Comparison of ENCODE assay signal across 8 mouse cellular contexts in genomic region chr16:21294677-21295411, GRCm38 (mm10).
DNase-seq lines count a peak whose midpoint lies in the region; ATAC-seq lines count a peak whose summit lies in the region.

No protein-coding gene starts in this region.

- no peak overlapping the region for H3K27ac ChIP-seq in forebrain, embryonic 14.5 days (ENCODE audit: low read depth, low read length)
- H3K27ac ChIP-seq in forebrain, embryonic 15.5 days (replicated peaks): no peak overlapping the region
- H3K27ac ChIP-seq in embryonic facial prominence, embryonic 10.5 days (replicated peaks): peak overlapping the region; percentile 60
- H3K27ac ChIP-seq in heart, embryonic 16.5 days (ENCODE audit: low read length): peak overlapping the region; percentile 71
- H3K27ac ChIP-seq in liver, embryonic 11.5 days (ENCODE audit: low read depth, low read length): no peak overlapping the region

- H3K9ac ChIP-seq in forebrain, embryonic 14.5 days (ENCODE audit: low read length): no peak overlapping the region
- H3K9ac ChIP-seq in forebrain, embryonic 15.5 days (replicated peaks): no peak overlapping the region
- H3K9ac ChIP-seq in heart, embryonic 16.5 days (ENCODE audit: low read length): no peak overlapping the region
- no peak overlapping the region for H3K9ac ChIP-seq in liver, embryonic 11.5 days (ENCODE audit: low read depth, low read length)

- H3K27me3 ChIP-seq in forebrain, embryonic 14.5 days (replicated peaks; ENCODE audit: control insufficient read depth, insufficient read depth, low read length): no peaks in the 10 kb centered on the region
- H3K27me3 ChIP-seq in forebrain, embryonic 15.5 days: no peaks in the 10 kb centered on the region
- peaks cover 9% of the 10 kb centered on the region; the same call in 1 of the 2 replicates for H3K27me3 ChIP-seq in embryonic facial prominence, embryonic 10.5 days (replicated peaks; ENCODE audit: low read depth, poor library complexity, severe bottlenecking)
- no peaks in the 10 kb centered on the region for H3K27me3 ChIP-seq in heart, embryonic 16.5 days (ENCODE audit: control insufficient read depth, insufficient read depth, low read length)
- no peaks in the 10 kb centered on the region; the same call in 1 of the 2 replicates for H3K27me3 ChIP-seq in liver, embryonic 11.5 days (replicated peaks; ENCODE audit: control insufficient read depth, insufficient read depth, low read length)

- 30% methylated on average over 9 of the region's 9 CpGs for WGBS in forebrain, embryonic 14.5 days
- WGBS in forebrain, embryonic 15.5 days: 34% methylated on average over 9 of the region's 9 CpGs
- 34% methylated on average over 9 of the region's 9 CpGs for WGBS in embryonic facial prominence, embryonic 10.5 days
- WGBS in heart, embryonic 16.5 days: 17% methylated on average over 9 of the region's 9 CpGs
- WGBS in liver, embryonic 11.5 days: 33% methylated on average over 9 of the region's 9 CpGs

- ATAC-seq in forebrain, embryonic 14.5 days: no peak
- no peak for ATAC-seq in forebrain, embryonic 15.5 days (replicated peaks)
- ATAC-seq in heart, embryonic 16.5 days (replicated peaks; ENCODE audit: extremely low read depth, insufficient read depth, low FRiP score): peak; percentile 66
- ATAC-seq in liver, embryonic 11.5 days (replicated peaks; ENCODE audit: low FRiP score): no peak

- H3K4me3 ChIP-seq in forebrain, embryonic 14.5 days (ENCODE audit: low read depth, low read length): no peak overlapping the region
- no peak overlapping the region for H3K4me3 ChIP-seq in forebrain, embryonic 15.5 days
- no peak overlapping the region for H3K4me3 ChIP-seq in embryonic facial prominence, embryonic 10.5 days
- no peak overlapping the region for H3K4me3 ChIP-seq in heart, embryonic 16.5 days (ENCODE audit: low read length)
- H3K4me3 ChIP-seq in liver, embryonic 11.5 days (ENCODE audit: low read depth, low read length): no peak overlapping the region

- H3K36me3 ChIP-seq in forebrain, embryonic 14.5 days (ENCODE audit: control insufficient read depth, insufficient read depth, low read length): no peaks in the 10 kb centered on the region
- no peaks in the 10 kb centered on the region for H3K36me3 ChIP-seq in forebrain, embryonic 15.5 days
- no peaks in the 10 kb centered on the region for H3K36me3 ChIP-seq in embryonic facial prominence, embryonic 10.5 days (replicated peaks)
- no peaks in the 10 kb centered on the region for H3K36me3 ChIP-seq in heart, embryonic 16.5 days (ENCODE audit: control insufficient read depth, insufficient read depth)
- H3K36me3 ChIP-seq in liver, embryonic 11.5 days (ENCODE audit: control insufficient read depth, insufficient read depth, low read length): no peaks in the 10 kb centered on the region

- H3K9me3 ChIP-seq in forebrain, embryonic 14.5 days (replicated peaks; ENCODE audit: control insufficient read depth, low read length): no peaks in the 10 kb centered on the region
- no peaks in the 10 kb centered on the region for H3K9me3 ChIP-seq in forebrain, embryonic 15.5 days
- H3K9me3 ChIP-seq in embryonic facial prominence, embryonic 10.5 days: no peaks in the 10 kb centered on the region
- no peaks in the 10 kb centered on the region for H3K9me3 ChIP-seq in heart, embryonic 16.5 days (replicated peaks; ENCODE audit: control insufficient read depth, low read length)
- no peaks in the 10 kb centered on the region for H3K9me3 ChIP-seq in liver, embryonic 11.5 days (ENCODE audit: control insufficient read depth, low read length)

- DNase-seq in forebrain, embryonic 14.5 days (ENCODE audit: low spot score): peak; percentile 38
- peak; percentile 52 for DNase-seq in embryonic facial prominence, embryonic 10.5 days (ENCODE audit: low spot score)
- peak; percentile 70 to 79 for DNase-seq in lung, adult 18-20 months
- DNase-seq in urinary bladder, postnatal 36 days (ENCODE audit: low spot score in 2 of 2): peak; percentile 38 to 56
- DNase-seq in testis, postnatal 10 days (ENCODE audit: low spot score): no peak
- DNase-seq in liver, embryonic 11.5 days (ENCODE audit: low spot score): no peak

- H3K4me1 ChIP-seq in forebrain, embryonic 14.5 days (ENCODE audit: control insufficient read depth, insufficient read depth, low read length): peaks cover 13% of the 10 kb centered on the region; the same call in 1 of the 2 replicates
- peaks cover 23% of the 10 kb centered on the region for H3K4me1 ChIP-seq in forebrain, embryonic 15.5 days
- peaks cover 56% of the 10 kb centered on the region for H3K4me1 ChIP-seq in embryonic facial prominence, embryonic 10.5 days
- H3K4me1 ChIP-seq in heart, embryonic 16.5 days (ENCODE audit: control insufficient read depth, insufficient read depth, low read length): peaks cover 41% of the 10 kb centered on the region
- no peaks in the 10 kb centered on the region for H3K4me1 ChIP-seq in liver, embryonic 11.5 days (replicated peaks; ENCODE audit: control insufficient read depth, insufficient read depth, low read length)

- H3K4me2 ChIP-seq in forebrain, embryonic 14.5 days (ENCODE audit: low read length): no peak overlapping the region
- no peak overlapping the region for H3K4me2 ChIP-seq in forebrain, embryonic 15.5 days (replicated peaks)
- peak overlapping the region; percentile 43; the same call in 1 of the 2 replicates for H3K4me2 ChIP-seq in heart, embryonic 16.5 days (ENCODE audit: low read depth, low read length)
- H3K4me2 ChIP-seq in liver, embryonic 11.5 days: no peak overlapping the region

Comparison
In these comparisons a context has a peak if more than half of its experiments do, and no peak if none do; other contexts are left out.
1. DNase-seq: peak in forebrain, embryonic 14.5 days (single experiment), embryonic facial prominence, embryonic 10.5 days (single experiment), lung, adult 18-20 months (2 of 2) and urinary bladder, postnatal 36 days (2 of 2); none in testis, postnatal 10 days (single experiment) and liver, embryonic 11.5 days (single experiment).
2. H3K27ac ChIP-seq: peak in embryonic facial prominence, embryonic 10.5 days (single experiment) and heart, embryonic 16.5 days (single experiment); none in forebrain, embryonic 14.5 days (single experiment), forebrain, embryonic 15.5 days (single experiment) and liver, embryonic 11.5 days (single experiment).